Mouse (Mus musculus): ENCODE measurements around the gene Wnt7b. TPM values are rescaled to one million over a fixed set of nuclear protein-coding genes. Genes with fewer than 3 reads are reported as not detected.

Gene Wnt7b
- polyA plus RNA-seq, 1 experiment from 2014 or later: 79.5 TPM

GRCm38 (mm10) chr15:85489751-85490150, 92.5 kb downstream of the Wnt7b start:
- H3K27ac ChIP-seq: no peak overlapping the region
- H3K4me2 ChIP-seq (replicated peaks): no peak overlapping the region
- WGBS: 67% methylated on average over 7 of the region's 7 CpGs
- no peaks in the 10 kb centered on the region for H3K9me3 ChIP-seq (replicated peaks)
- H3K4me3 ChIP-seq: no peak overlapping the region
- no peaks in the 10 kb centered on the region for H3K27me3 ChIP-seq
- no peaks in the 10 kb centered on the region for H3K36me3 ChIP-seq
- peaks cover 25% of the 10 kb centered on the region for H3K4me1 ChIP-seq
- ATAC-seq (ENCODE audit: low FRiP score): no peak
- H3K9ac ChIP-seq: no peak overlapping the region

DNA sequence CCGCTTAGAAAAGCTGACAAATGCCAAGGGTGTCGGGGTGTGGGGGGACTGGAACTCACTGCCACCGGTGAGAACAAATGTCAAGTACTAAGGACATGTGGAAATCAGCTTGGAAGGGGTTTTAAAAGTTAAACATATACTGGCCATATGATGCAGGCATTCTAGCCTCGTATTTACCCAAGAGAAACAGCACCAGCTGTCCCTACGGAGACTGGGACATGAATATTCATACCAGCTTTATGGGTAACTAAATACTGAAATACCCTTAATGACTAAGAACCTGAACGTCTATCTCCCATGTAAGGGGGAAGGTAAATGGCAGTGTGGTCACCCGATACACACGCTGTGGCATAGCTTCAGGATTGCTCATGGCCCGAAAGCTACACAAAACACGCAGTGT, 93.4 kb downstream of the Wnt7b start:
- H3K36me3 ChIP-seq: no peaks in the 10 kb centered on the region
- WGBS: 74% methylated on average over 10 of the region's 10 CpGs
- no peaks in the 10 kb centered on the region for H3K27me3 ChIP-seq
- H3K4me3 ChIP-seq: no peak overlapping the region
- no peak overlapping the region for H3K27ac ChIP-seq
- H3K4me2 ChIP-seq (replicated peaks): no peak overlapping the region
- H3K9me3 ChIP-seq (replicated peaks): no peaks in the 10 kb centered on the region; the same call in 1 of the 2 replicates
- H3K9ac ChIP-seq: no peak overlapping the region
- peaks cover 16% of the 10 kb centered on the region for H3K4me1 ChIP-seq
- ATAC-seq (ENCODE audit: low FRiP score): no peak

Other genes with a start within 250 kb of the Wnt7b start
- gene Atxn10, start 246.2 kb downstream of the Wnt7b start, polyA plus RNA-seq (2016; fragmentation: Nextera tagmentation; extraction: Ambion mirVana): 402 and 422 TPM in 2 replicates
- not detected in 2 replicates for gene 7530416G11Rik, start 79.2 kb downstream of the Wnt7b start, polyA plus RNA-seq (2016; fragmentation: Nextera tagmentation; extraction: Ambion mirVana)
- 1.0 and 1.1 TPM in 2 replicates for gene Ppara, start 152.5 kb upstream of the Wnt7b start, polyA plus RNA-seq (2016; fragmentation: Nextera tagmentation; extraction: Ambion mirVana)
- 16.8 and 17.8 TPM in 2 replicates for gene Cdpf1, start 229.2 kb upstream of the Wnt7b start, polyA plus RNA-seq (2016; fragmentation: Nextera tagmentation; extraction: Ambion mirVana)
- 0.12 TPM in 1 of 2 replicates, not detected in the other for gene Pkdrej, start 239.3 kb upstream of the Wnt7b start, polyA plus RNA-seq (2016; fragmentation: Nextera tagmentation; extraction: Ambion mirVana)
- gene Ttc38, start 249.8 kb upstream of the Wnt7b start, polyA plus RNA-seq (2016; fragmentation: Nextera tagmentation; extraction: Ambion mirVana): 3.9 and 6.3 TPM in 2 replicates